Mouse (Mus musculus): Measurements from ENCODE around the gene Usp34. TPM values are rescaled to one million over a fixed set of nuclear protein-coding genes. Genes with fewer than 3 reads are reported as not detected.
"Not testable (repeated sequence)": the region's sequence is repeated elsewhere in the genome, so short reads cannot be mapped to it uniquely, and the experiment has no call there.

Gene Usp34
- polyA plus RNA-seq, 1 experiment from 2014 or later, result 20.8 TPM

- Histone ChIP-seq H3K9me3 (no peaks in the 10 kb centered on the region), H3K4me3 (no peak overlapping the region), H3K27ac (no peak overlapping the region), H3K4me1 (no peaks in the 10 kb centered on the region), H3K36me3 (peaks cover 54% of the 10 kb centered on the region), H3K27me3 (ENCODE audit: insufficient read depth, poor library complexity, severe bottlenecking) (no peaks in the 10 kb centered on the region)
- no peak for DNase-seq (ENCODE audit: low spot score)
These were observed 65.8 kb downstream of the Usp34 start for GRCm38 (mm10) chr11:23372490-23372889.

- 89% methylated on average over 2 of the region's 2 CpGs for whole genome bisulfite sequencing
These were observed 73.4 kb downstream of the Usp34 start for GRCm38 (mm10) chr11:23380055-23380454.

GRCm38 (mm10) chr11:23380595-23380994, 73.9 kb downstream of the Usp34 start:
- no peak for DNase-seq (ENCODE audit: low spot score)
- Histone ChIP-seq H3K27ac (no peak overlapping the region), H3K4me3 (no peak overlapping the region), H3K9me3 (no peaks in the 10 kb centered on the region), H3K4me1 (no peaks in the 10 kb centered on the region), H3K27me3 (ENCODE audit: insufficient read depth, poor library complexity, severe bottlenecking) (no peaks in the 10 kb centered on the region), H3K36me3 (peaks cover 50% of the 10 kb centered on the region)
- 93% methylated on average over 3 of the region's 3 CpGs for WGBS

More at GRCm38 (mm10) chr11:23380055-23380454, 73.4 kb downstream of the Usp34 start:
- Histone ChIP-seq H3K36me3 (peaks cover 55% of the 10 kb centered on the region), H3K4me3 (no peak overlapping the region), H3K9me3 (no peaks in the 10 kb centered on the region), H3K4me1 (no peaks in the 10 kb centered on the region), H3K27ac (no peak overlapping the region), H3K27me3 (ENCODE audit: insufficient read depth, poor library complexity, severe bottlenecking) (no peaks in the 10 kb centered on the region)
- DNase-seq (ENCODE audit: low spot score), result no peak

- Histone ChIP-seq H3K4me3 (no peak overlapping the region), H3K9me3 (no peaks in the 10 kb centered on the region), H3K27ac (no peak overlapping the region), H3K36me3 (peaks cover 41% of the 10 kb centered on the region), H3K27me3 (ENCODE audit: insufficient read depth, poor library complexity, severe bottlenecking) (no peaks in the 10 kb centered on the region), H3K4me1 (no peaks in the 10 kb centered on the region)
- 81% methylated on average over 1 of the region's 1 CpGs for WGBS
- DNase-seq (ENCODE audit: low spot score), result no peak
These were observed 76.1 kb downstream of the Usp34 start for GRCm38 (mm10) chr11:23382787-23383186.

- 92% methylated on average over 1 of the region's 1 CpGs for WGBS
- Histone ChIP-seq H3K27me3 (ENCODE audit: insufficient read depth, poor library complexity, severe bottlenecking) (no peaks in the 10 kb centered on the region), H3K36me3 (peaks cover 51% of the 10 kb centered on the region), H3K27ac (no peak overlapping the region), H3K9me3 (no peaks in the 10 kb centered on the region), H3K4me3 (no peak overlapping the region), H3K4me1 (no peaks in the 10 kb centered on the region)
- no peak for DNase-seq (ENCODE audit: low spot score)
These were observed 83.0 kb downstream of the Usp34 start for GRCm38 (mm10) chr11:23389649-23390048.

GRCm38 (mm10) chr11:23392567-23392966, 85.9 kb downstream of the Usp34 start:
- no peaks in the 10 kb centered on the region for H3K9me3 ChIP-seq
- no peaks in the 10 kb centered on the region for H3K27me3 ChIP-seq (ENCODE audit: insufficient read depth, poor library complexity, severe bottlenecking)
- peaks cover 68% of the 10 kb centered on the region for H3K36me3 ChIP-seq
- no peak for DNase-seq (ENCODE audit: low spot score)
- no peaks in the 10 kb centered on the region for H3K4me1 ChIP-seq
- no peak overlapping the region for H3K27ac ChIP-seq
- H3K4me3 ChIP-seq, result no peak overlapping the region

GRCm38 (mm10) chr11:23396608-23397007, 89.9 kb downstream of the Usp34 start:
- H3K4me1 ChIP-seq, result no peaks in the 10 kb centered on the region
- H3K4me3 ChIP-seq, result no peak overlapping the region
- H3K27me3 ChIP-seq (ENCODE audit: insufficient read depth, poor library complexity, severe bottlenecking), result no peaks in the 10 kb centered on the region
- peaks cover 68% of the 10 kb centered on the region for H3K36me3 ChIP-seq
- H3K9me3 ChIP-seq, result no peaks in the 10 kb centered on the region
- DNase-seq (ENCODE audit: low spot score), result no peak
- H3K27ac ChIP-seq, result no peak overlapping the region
- 70% methylated on average over 4 of the region's 4 CpGs for WGBS

GRCm38 (mm10) chr11:23400978-23401776, 94.5 kb downstream of the Usp34 start:
- no peaks in the 10 kb centered on the region for H3K4me1 ChIP-seq
- peaks cover 65% of the 10 kb centered on the region for H3K36me3 ChIP-seq
- no peaks in the 10 kb centered on the region for H3K9me3 ChIP-seq
- no peak overlapping the region for H3K27ac ChIP-seq
- DNase-seq (ENCODE audit: low spot score), result no peak
- H3K4me3 ChIP-seq, result no peak overlapping the region
- H3K27me3 ChIP-seq (ENCODE audit: insufficient read depth, poor library complexity, severe bottlenecking), result no peaks in the 10 kb centered on the region
- WGBS, result 91% methylated on average over 12 of the region's 12 CpGs

- DNase-seq (ENCODE audit: low spot score), result peak; percentile 77
- peaks cover 71% of the 10 kb centered on the region for H3K36me3 ChIP-seq
- H3K4me1 ChIP-seq, result peaks cover 3% of the 10 kb centered on the region; the same call in 1 of the 2 replicates
- no peak overlapping the region for H3K4me3 ChIP-seq
- 64% methylated on average over 6 of the region's 6 CpGs for WGBS
- H3K27me3 ChIP-seq (ENCODE audit: insufficient read depth, poor library complexity, severe bottlenecking), result no peaks in the 10 kb centered on the region
- no peak overlapping the region for H3K27ac ChIP-seq
- H3K9me3 ChIP-seq, result no peaks in the 10 kb centered on the region
These were observed 121.6 kb downstream of the Usp34 start for GRCm38 (mm10) chr11:23428301-23428700.

- WGBS, result 94% methylated on average over 2 of the region's 2 CpGs
- no peaks in the 10 kb centered on the region for H3K9me3 ChIP-seq
- DNase-seq (ENCODE audit: low spot score), result no peak
- no peak overlapping the region for H3K27ac ChIP-seq
- H3K27me3 ChIP-seq (ENCODE audit: insufficient read depth, poor library complexity, severe bottlenecking), result no peaks in the 10 kb centered on the region
- H3K36me3 ChIP-seq, result peaks cover 84% of the 10 kb centered on the region
- H3K4me1 ChIP-seq, result peaks cover 3% of the 10 kb centered on the region; the same call in 1 of the 2 replicates
- no peak overlapping the region for H3K4me3 ChIP-seq
These were observed 123.3 kb downstream of the Usp34 start for GRCm38 (mm10) chr11:23430013-23430412.

- Histone ChIP-seq H3K9me3 (no peaks in the 10 kb centered on the region), H3K27me3 (ENCODE audit: insufficient read depth, poor library complexity, severe bottlenecking) (no peaks in the 10 kb centered on the region), H3K36me3 (peaks cover 85% of the 10 kb centered on the region), H3K4me1 (no peaks in the 10 kb centered on the region), H3K27ac (no peak overlapping the region), H3K4me3 (no peak overlapping the region)
- 82% methylated on average over 2 of the region's 2 CpGs for WGBS
- no peak for DNase-seq (ENCODE audit: low spot score)
These were observed 129.4 kb downstream of the Usp34 start for GRCm38 (mm10) chr11:23436076-23436475.

- WGBS, result 93% methylated on average over 2 of the region's 2 CpGs
- not testable (repeated sequence) for H3K4me3 ChIP-seq; H3K9me3 ChIP-seq; H3K27ac ChIP-seq; H3K27me3 ChIP-seq (ENCODE audit: insufficient read depth, poor library complexity, severe bottlenecking); H3K4me1 ChIP-seq; DNase-seq (ENCODE audit: low spot score)
- H3K36me3 ChIP-seq, result peaks cover 56% of the 10 kb centered on the region
These were observed 159.2 kb downstream of the Usp34 start for GRCm38 (mm10) chr11:23465862-23466261.

- H3K36me3 ChIP-seq, result peaks cover 95% of the 10 kb centered on the region
- H3K4me1 ChIP-seq, result no peaks in the 10 kb centered on the region
- H3K27ac ChIP-seq, result no peak overlapping the region
- 71% methylated on average over 1 of the region's 1 CpGs for WGBS
- DNase-seq (ENCODE audit: low spot score), result no peak
- no peaks in the 10 kb centered on the region for H3K9me3 ChIP-seq
- no peaks in the 10 kb centered on the region for H3K27me3 ChIP-seq (ENCODE audit: insufficient read depth, poor library complexity, severe bottlenecking)
- H3K4me3 ChIP-seq, result no peak overlapping the region
These were observed 183.3 kb downstream of the Usp34 start for GRCm38 (mm10) chr11:23489955-23490354.
